Mouse (Mus musculus): ENCODE data around the gene Gm37240.

The Gm37240 gene

DNA sequence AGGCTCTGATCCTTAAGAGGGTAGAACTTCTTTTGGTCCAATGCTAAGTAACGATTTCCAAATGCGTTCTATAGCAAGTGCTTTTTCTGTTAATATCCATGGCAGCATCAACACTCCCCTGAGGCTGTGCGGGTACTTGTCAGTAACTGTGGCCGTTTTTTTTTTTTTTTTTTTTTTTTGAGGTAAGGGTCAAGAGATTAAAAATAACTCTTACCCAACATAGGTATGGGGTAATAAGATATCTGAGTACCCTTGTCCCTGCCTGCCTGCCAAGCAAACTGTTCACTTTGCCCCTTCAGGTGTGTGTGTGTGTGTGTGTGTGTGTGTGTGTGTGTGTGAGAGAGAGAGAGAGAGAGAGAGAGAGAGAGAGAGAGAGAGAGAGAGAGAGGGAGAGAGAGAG is 1403.0 kb downstream of the Gm37240 start:
- in situ Hi-C loops (cut with MboI, MseI) = no loop called here

- in situ Hi-C loops (cut with MboI, MseI) = no loop called here
Observed at GRCm38 (mm10) chr3:84482121-84482520, 1405.2 kb downstream of the Gm37240 start.

DNA sequence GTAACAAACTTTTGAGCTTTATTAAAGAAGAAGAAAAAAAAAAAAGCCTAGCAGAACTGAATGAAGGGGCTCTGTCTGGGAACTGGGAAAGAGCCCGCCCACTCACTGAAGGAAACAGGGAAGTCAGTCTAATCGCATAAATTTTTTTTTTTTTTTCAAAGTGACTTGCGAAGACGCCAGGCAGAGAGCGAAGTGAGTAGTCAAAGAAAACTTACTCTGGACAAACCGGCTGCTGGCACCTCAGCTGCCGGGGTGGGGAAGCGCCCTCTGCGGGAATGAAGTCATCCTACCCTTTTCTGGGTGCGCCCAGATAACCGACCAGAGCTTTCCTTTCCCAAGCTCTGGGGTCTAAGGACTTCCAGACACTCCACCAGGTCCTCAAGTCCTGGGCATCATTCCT is 1406.2 kb downstream of the Gm37240 start:
- in situ Hi-C loops (cut with MboI, MseI) = no loop called here

- in situ Hi-C loops (cut with MboI, MseI) = no loop called here
Observed at GRCm38 (mm10) chr3:84480006-84480897, 1407.1 kb downstream of the Gm37240 start, which contains the start of gene Fhdc1. TSS of gene Fhdc1 (minus strand) at chr3:84480429.

DNA sequence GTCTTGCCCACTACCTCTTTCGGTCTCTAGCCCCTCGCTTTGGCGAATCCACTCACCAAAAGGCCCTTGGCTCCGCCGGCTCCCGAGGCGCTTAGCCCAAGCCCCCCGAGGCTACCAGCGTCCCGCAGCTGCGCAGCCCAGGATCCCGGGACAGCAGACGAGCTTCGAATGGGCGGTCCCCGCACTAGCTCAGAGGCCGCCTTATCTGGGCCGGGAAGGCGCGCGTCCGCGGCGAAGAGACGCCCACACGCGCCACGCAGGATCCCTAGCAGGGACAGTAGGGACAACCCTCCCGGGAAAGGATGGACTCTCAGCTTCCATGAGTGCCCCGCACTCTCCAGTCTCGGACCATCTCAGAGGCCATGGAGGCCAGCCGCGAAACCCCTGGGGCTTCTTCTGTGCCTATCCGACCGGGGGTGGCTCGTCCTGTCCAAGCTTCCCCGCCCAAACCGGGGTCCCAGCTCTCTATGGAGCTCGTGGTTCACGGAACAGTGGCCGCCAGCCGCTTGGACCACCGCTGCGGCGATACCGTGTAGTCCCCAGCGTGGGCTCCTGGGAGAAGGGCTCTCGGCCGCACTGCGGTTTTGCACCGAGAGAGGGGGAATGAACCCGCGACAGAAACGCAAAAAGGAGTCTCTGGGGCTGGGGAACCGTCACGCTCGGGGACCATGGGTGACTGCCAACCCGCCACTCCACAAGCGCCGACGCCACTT is 1407.9 kb downstream of the Gm37240 start:
- in situ Hi-C loops (cut with MboI, MseI) = no loop called here

GRCm38 (mm10) chr3:84478896-84479292 is 1408.4 kb downstream of the Gm37240 start:
- in situ Hi-C loops (cut with MboI, MseI) = no loop called here

DNA sequence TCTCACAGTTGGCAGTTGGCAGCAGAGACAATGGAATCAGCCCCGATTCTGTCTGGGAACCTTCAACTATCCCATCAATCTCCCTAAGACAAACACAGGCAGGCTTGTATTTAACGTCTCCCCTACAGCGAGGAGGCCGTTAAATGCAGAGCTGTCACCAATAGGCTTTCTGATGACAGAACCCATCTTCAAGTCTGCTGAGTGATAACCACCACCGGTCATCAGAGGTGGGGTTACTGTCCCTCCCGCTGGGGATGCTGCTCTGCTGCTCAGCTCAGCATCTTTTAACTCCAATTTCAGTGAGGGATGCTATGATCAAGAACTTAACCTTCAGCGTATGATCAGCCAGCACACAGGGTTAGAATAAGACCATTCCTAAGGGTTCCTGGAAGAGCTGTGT is 1409.1 kb downstream of the Gm37240 start:
- in situ Hi-C loops (cut with MboI, MseI) = no loop called here

GRCm38 (mm10) chr3:84477498-84477897 is 1409.8 kb downstream of the Gm37240 start:
- in situ Hi-C loops (cut with MboI, MseI) = no loop called here

DNA sequence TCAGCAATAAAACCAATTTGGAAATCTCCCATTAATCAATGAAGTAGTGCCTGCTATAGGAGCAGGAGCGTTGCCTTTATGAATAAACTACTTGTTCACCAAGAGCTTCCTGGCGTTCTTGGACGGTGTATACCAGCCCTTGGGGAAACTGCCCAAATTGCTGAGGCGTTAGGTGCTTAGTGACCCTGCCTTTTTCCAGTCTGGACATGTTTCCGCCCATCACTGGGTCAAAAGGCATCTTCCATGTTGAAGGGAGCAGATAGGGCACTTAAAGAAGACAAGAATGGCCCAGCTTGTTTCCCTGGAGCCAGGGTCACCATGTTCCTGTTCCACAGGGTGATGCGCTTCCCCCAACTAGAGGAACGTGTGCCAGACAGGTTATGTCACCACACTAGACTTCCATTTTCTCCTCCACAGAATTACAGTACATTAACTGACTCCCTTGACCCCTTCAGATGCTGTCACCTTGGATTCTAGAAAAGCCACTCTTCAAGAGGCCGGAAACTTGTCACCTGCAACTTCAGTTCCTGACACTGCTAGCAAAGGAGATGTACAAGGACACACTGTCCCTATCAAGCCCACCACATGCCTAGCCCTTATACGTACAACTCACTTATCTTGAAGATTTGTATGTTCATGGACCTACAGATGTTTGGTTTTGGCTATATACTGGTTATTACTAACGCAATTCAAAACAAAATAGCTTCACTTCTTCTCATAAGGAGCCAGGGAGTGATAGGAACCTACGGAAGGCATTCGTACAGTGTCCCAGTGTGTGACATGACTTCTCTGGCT is 1412.1 kb downstream of the Gm37240 start:
- in situ Hi-C loops (cut with MboI, MseI) = no loop called here

GRCm38 (mm10) chr3:84474398-84474797 is 1412.9 kb downstream of the Gm37240 start:
- in situ Hi-C loops (cut with MboI, MseI) = no loop called here

DNA sequence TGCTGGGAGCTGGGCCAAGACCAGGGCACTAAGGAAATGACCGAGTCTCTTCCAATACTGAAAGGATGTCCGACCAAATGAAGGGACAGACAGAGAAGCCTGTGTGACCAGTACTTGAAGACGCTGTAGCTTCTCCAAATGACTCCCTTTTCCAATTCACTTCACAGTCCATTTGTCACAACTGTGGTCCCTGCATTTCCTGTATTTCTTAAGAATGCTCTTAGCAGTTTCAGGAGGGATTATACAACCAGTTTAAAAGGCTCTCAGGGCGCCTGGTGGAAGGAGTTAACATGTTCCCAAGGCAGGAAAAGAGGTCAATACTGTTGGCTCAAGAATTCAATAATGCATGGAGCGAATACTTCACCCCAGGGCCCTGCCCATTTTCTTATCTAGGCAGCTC is 1414.4 kb downstream of the Gm37240 start:
- in situ Hi-C loops (cut with MboI, MseI) = no loop called here

GRCm38 (mm10) chr3:84472527-84472926 is 1414.8 kb downstream of the Gm37240 start:
- in situ Hi-C loops (cut with MboI, MseI) = no loop called here

GRCm38 (mm10) chr3:84471146-84471545 is 1416.2 kb downstream of the Gm37240 start:
- in situ Hi-C loops (cut with MboI, MseI) = no loop called here

- in situ Hi-C loops (cut with MboI, MseI) = no loop called here
Observed at GRCm38 (mm10) chr3:84468111-84468453, 1419.2 kb downstream of the Gm37240 start.

DNA sequence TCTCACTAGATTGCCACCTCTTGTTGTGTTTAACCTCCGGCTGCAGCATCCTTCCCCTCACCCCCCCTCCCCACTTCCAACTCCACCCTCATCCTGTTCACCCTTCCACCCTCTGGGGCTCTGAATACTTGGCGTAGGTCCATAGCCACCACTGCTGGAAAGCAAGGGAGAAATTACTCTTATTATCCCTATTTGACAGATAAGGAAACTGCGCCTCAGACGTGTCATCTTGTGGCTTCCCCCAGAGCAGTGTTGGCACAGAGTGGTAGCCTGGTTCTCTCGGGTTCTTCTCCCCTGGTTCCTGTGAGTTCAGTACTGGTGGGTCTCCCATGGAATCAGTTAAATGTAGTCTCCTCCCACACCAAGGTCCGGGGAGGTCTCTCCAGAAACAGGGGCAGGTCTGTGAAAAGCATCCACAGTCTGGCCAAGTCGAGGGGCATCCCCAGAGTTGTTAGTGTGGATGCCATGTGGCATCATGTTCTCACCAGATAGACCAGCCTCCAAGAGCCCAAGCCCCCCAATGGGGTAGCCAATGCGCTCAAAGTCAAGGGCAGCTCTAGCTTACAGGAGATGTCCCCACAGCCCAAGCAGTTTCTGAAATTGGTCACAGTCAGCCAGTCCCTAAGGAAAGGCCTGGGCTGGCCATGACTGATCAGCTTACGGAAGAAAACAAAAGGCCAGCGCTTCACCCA is 1419.8 kb downstream of the Gm37240 start:
- in situ Hi-C loops (cut with MboI, MseI) = no loop called here

- in situ Hi-C loops (cut with MboI, MseI) = no loop called here
Observed at GRCm38 (mm10) chr3:84465822-84466500, 1421.4 kb downstream of the Gm37240 start.

GRCm38 (mm10) chr3:84461687-84462086 is 1425.6 kb downstream of the Gm37240 start:
- in situ Hi-C loops (cut with MboI, MseI) = no loop called here

DNA sequence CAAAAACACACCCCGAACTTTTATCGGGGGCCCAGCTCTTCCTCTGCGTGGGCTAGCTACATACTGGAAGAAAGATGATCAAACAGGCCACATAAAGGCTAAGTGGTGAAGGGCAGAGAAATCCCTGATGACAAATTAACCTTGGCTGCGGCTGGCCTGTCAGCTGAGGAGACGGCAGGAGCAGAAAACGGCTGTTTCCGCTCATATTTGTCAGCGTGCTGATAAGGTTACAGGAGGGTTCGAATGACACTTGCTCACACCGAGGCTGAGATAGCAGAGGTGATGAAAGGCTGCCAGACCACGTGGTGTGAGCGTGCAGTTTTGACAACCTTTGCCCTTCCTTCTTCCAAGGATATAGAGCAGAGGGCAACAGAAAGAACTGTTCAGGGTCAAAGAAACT is 1426.4 kb downstream of the Gm37240 start:
- in situ Hi-C loops (cut with MboI, MseI) = no loop called here

DNA sequence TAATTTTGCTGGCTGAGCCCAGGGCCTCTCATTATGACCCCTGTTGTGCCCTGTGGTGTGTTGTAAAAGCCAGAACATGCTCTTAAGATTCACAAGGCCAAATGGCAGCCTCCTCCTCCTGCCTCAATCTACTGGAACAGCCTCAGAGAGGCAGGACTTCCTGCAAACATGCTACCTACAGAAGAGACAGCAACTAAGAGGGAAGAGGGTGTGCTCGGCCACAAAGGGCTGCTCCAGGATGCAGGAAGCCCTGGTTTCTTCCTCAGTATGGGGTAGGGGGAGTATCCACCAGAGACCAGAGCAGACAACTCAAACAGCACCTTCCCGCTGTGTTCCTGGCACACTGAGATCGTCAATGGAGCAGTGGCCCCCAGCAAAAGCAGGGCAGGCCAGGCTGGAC is 1426.8 kb downstream of the Gm37240 start:
- in situ Hi-C loops (cut with MboI, MseI) = no loop called here

DNA sequence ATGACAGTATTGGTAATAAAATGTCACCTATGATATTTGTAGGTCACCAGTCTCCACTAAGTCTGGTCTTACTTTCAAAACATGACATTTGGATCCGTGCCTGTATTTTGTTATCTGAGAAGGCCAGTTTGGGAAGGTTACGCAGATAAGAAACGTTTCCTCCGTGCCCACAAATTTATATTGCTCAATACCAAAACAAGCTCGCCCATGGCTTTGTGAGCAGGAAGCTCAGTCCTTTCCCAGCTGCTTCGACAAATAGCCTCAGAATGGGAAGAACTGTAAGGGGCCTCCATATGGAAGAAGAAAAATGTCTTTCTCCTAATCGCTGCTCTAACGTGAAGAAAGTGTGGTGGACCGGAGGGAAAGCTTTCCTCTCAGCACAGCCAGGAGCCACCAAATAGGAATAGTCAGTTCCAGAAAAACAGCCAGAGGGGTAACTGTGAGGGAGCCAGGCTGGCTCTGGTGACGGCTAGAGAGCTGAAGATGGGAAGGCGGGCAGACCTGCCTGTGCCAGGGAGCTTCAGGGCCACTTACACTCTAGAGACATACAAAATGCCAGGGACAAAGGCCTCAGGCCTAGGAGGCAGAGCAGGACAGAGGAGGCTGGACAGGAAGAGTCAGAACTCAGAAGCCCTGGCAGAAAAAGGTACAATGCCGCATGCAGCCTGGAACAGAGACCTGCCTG is 1431.4 kb downstream of the Gm37240 start:
- in situ Hi-C loops (cut with MboI, MseI) = no loop called here
